ENCODE assay signal across 8 mouse cellular contexts in the genomic region with DNA sequence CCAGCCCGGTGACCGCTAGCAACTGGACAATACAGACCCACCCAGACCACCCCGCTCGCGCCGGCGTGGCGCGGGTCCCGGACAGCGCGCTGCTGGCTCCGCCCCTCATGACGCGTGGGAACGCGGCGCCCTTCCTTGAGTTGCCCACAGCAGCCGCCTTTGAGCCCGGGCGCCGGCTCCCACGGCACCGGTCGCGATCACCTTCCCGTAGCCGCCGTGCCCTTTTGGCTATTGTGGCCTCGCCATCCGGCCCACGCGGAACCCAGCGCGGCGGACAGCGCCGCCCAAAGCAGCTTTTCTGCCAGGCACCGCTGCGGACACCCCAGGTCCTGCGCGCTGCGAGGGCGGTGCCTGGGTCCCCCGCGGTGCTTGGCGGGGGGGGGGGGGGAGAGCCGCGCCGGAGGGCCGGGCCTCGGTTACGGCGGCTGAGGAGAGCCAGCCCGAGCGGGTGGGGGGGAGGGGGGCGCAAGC. TPM values are rescaled to one million over a fixed set of nuclear protein-coding genes. Genes with fewer than 3 reads are reported as not detected.
DNase-seq lines count a peak whose midpoint lies in the region; ATAC-seq and TF ChIP-seq lines count a peak whose summit lies in the region.

A gene (plus strand): TSS at position 162 of the 471 bp plus-strand sequence.

- H3K36me3 ChIP-seq in erythroblast, embryonic 14.5 days (ENCODE audit: control insufficient read depth) = peaks cover 31% of the 10 kb centered on the region
- H3K36me3 ChIP-seq in heart, embryonic 12.5 days = peaks cover 24% of the 10 kb centered on the region
- H3K36me3 ChIP-seq in kidney, postnatal 0 days (ENCODE audit: insufficient read depth, low read length) = 0 out of 2 replicates have a peak, but pooled peaks cover 14% of the 10 kb centered on the region
- peaks cover 23% of the 10 kb centered on the region for H3K36me3 ChIP-seq in liver, embryonic 11.5 days (ENCODE audit: control insufficient read depth, insufficient read depth, low read length)
- peaks cover 14% of the 10 kb centered on the region for H3K36me3 ChIP-seq in stomach, embryonic 14.5 days (ENCODE audit: control insufficient read depth, insufficient read depth, low read length)

- peaks cover 28% of the 10 kb centered on the region for H3K4me1 ChIP-seq in erythroblast, embryonic 14.5 days (ENCODE audit: control insufficient read depth)
- H3K4me1 ChIP-seq in heart, embryonic 12.5 days (replicated peaks) = 0 out of 2 replicates have a peak, but pooled peaks cover 9% of the 10 kb centered on the region
- H3K4me1 ChIP-seq in kidney, postnatal 0 days (replicated peaks; ENCODE audit: insufficient read depth, low read length) = no peaks in the 10 kb centered on the region
- H3K4me1 ChIP-seq in liver, embryonic 11.5 days (replicated peaks; ENCODE audit: control insufficient read depth, insufficient read depth, low read length) = peaks cover 5% of the 10 kb centered on the region; the same call in 1 of the 2 replicates
- H3K4me1 ChIP-seq in stomach, embryonic 14.5 days (ENCODE audit: control insufficient read depth, insufficient read depth, low read length) = no peaks in the 10 kb centered on the region

- TF ChIP-seq POLR2A in brain, embryonic 14.5 days (IDR thresholded peaks at IDR 0.05; ENCODE audit: borderline replicate concordance, extremely low read depth, insufficient read depth, insufficient read length, poor library complexity, severe bottlenecking) = no peak

- no peaks in the 10 kb centered on the region for H3K27me3 ChIP-seq in erythroblast, embryonic 14.5 days (ENCODE audit: control insufficient read depth)
- no peaks in the 10 kb centered on the region for H3K27me3 ChIP-seq in heart, embryonic 12.5 days (replicated peaks)
- H3K27me3 ChIP-seq in kidney, postnatal 0 days (ENCODE audit: insufficient read depth, low read length) = no peaks in the 10 kb centered on the region
- H3K27me3 ChIP-seq in liver, embryonic 11.5 days (replicated peaks; ENCODE audit: control insufficient read depth, insufficient read depth, low read length) = no peaks in the 10 kb centered on the region
- no peaks in the 10 kb centered on the region for H3K27me3 ChIP-seq in stomach, embryonic 14.5 days (ENCODE audit: control insufficient read depth, insufficient read depth, low read length)

- H3K9ac ChIP-seq in heart, embryonic 12.5 days = peak within 1 kb of the TSS; percentile 63
- H3K9ac ChIP-seq in kidney, postnatal 0 days (ENCODE audit: low read depth, low read length) = peak within 1 kb of the TSS; percentile 52
- peak within 1 kb of the TSS; percentile 58 for H3K9ac ChIP-seq in liver, embryonic 11.5 days (ENCODE audit: low read depth, low read length)
- H3K9ac ChIP-seq in stomach, embryonic 14.5 days (replicated peaks; ENCODE audit: low read depth, low read length) = peak within 1 kb of the TSS; percentile 11; the same call in 1 of the 2 replicates

- H3K4me3 ChIP-seq in erythroblast, embryonic 14.5 days (replicated peaks) = peak within 1 kb of the TSS; percentile 60
- H3K4me3 ChIP-seq in heart, embryonic 12.5 days = peak within 1 kb of the TSS; percentile 50
- H3K4me3 ChIP-seq in kidney, postnatal 0 days (replicated peaks; ENCODE audit: low read depth, low read length) = peak within 1 kb of the TSS; percentile 37
- H3K4me3 ChIP-seq in liver, embryonic 11.5 days (ENCODE audit: low read depth, low read length) = peak within 1 kb of the TSS; percentile 53
- peak within 1 kb of the TSS; percentile 33 for H3K4me3 ChIP-seq in stomach, embryonic 14.5 days (ENCODE audit: low read depth, low read length)

- peak within 1 kb of the TSS; percentile 46 for H3K27ac ChIP-seq in heart, embryonic 12.5 days (ENCODE audit: poor library complexity, severe bottlenecking)
- peak within 1 kb of the TSS; percentile 58 for H3K27ac ChIP-seq in kidney, postnatal 0 days
- peak within 1 kb of the TSS; percentile 3 for H3K27ac ChIP-seq in liver, embryonic 11.5 days (ENCODE audit: low read depth, low read length)
- no peak within 1 kb of the TSS for H3K27ac ChIP-seq in stomach, embryonic 14.5 days (ENCODE audit: low read length)

- under 1% methylated on average over 40 of the region's 57 CpGs for WGBS in heart, embryonic 12.5 days
- 2% methylated on average over 46 of the region's 57 CpGs for WGBS in kidney, postnatal 0 days
- WGBS in liver, embryonic 11.5 days = under 1% methylated on average over 45 of the region's 57 CpGs
- 0% methylated on average over 54 of the region's 57 CpGs for WGBS in stomach, embryonic 14.5 days

- TF ChIP-seq CTCF in brain, embryonic 14.5 days (IDR thresholded peaks at IDR 0.05; ENCODE audit: borderline replicate concordance, extremely low read depth, insufficient read depth, insufficient read length) = no peak
- TF ChIP-seq CTCF in kidney, postnatal 0 days (IDR thresholded peaks at IDR 0.05; ENCODE audit: low read depth) = no peak

- peak; percentile 82 for ATAC-seq in heart, embryonic 12.5 days (ENCODE audit: insufficient number of reproducible peaks, low FRiP score)
- peak; percentile 83 for ATAC-seq in kidney, postnatal 0 days (replicated peaks; ENCODE audit: low FRiP score, low read depth)
- ATAC-seq in liver, embryonic 11.5 days (replicated peaks; ENCODE audit: low FRiP score) = peak; percentile 77
- ATAC-seq in stomach, embryonic 14.5 days (ENCODE audit: insufficient number of reproducible peaks, insufficient read depth, low FRiP score, low read depth) = peak; percentile 66

- DNase-seq in B cell, adult 2 months = peak; percentile 89 to 93
- DNase-seq in brain, embryonic 14.5 days (ENCODE audit: low read depth) = peak; percentile 95
- DNase-seq in kidney, postnatal 0 days (ENCODE audit: low spot score) = peak; percentile 92
- DNase-seq in liver, embryonic 11.5 days (ENCODE audit: low spot score) = peak; percentile 93
- peak; percentile 95 for DNase-seq in naive thymus-derived CD4-positive, alpha-beta T cell, adult 2 months (ENCODE audit: low read depth)

- peak within 1 kb of the TSS; percentile 50 for H3K4me2 ChIP-seq in heart, embryonic 12.5 days
- peak within 1 kb of the TSS; percentile 36 for H3K4me2 ChIP-seq in kidney, postnatal 0 days (ENCODE audit: low read length)
- H3K4me2 ChIP-seq in liver, embryonic 11.5 days = peak within 1 kb of the TSS; percentile 51
- peak within 1 kb of the TSS; percentile 15 for H3K4me2 ChIP-seq in stomach, embryonic 14.5 days (replicated peaks; ENCODE audit: low read depth, low read length)

- no peaks in the 10 kb centered on the region for H3K9me3 ChIP-seq in erythroblast, embryonic 14.5 days (ENCODE audit: control insufficient read depth, low read length)
- no peaks in the 10 kb centered on the region for H3K9me3 ChIP-seq in heart, embryonic 12.5 days (replicated peaks)
- H3K9me3 ChIP-seq in kidney, postnatal 0 days (replicated peaks; ENCODE audit: low read length) = no peaks in the 10 kb centered on the region
- no peaks in the 10 kb centered on the region for H3K9me3 ChIP-seq in liver, embryonic 11.5 days (ENCODE audit: control insufficient read depth, low read length)
- H3K9me3 ChIP-seq in stomach, embryonic 14.5 days (ENCODE audit: control insufficient read depth, low read depth, low read length) = no peaks in the 10 kb centered on the region

RNA-seq across cellular contexts. Expression of the gene that starts here (rescaled TPM):
- 84.5 and 87.3 TPM in 2 replicates for polyA plus RNA-seq in brain, embryonic 14.5 days (2012; rRNA removed)
- 5.1 and 7.0 TPM in 2 replicates for polyA plus RNA-seq in erythroblast, embryonic 14.5 days (2012)
- 37.4 and 39.9 TPM in 2 replicates for polyA plus RNA-seq in heart, embryonic 12.5 days (2016; fragmentation: Nextera tagmentation; extraction: Ambion mirVana)
- 26.2 and 29.2 TPM in 2 replicates for polyA plus RNA-seq in kidney, postnatal 0 days (2015; fragmentation: Nextera tagmentation; extraction: Ambion mirVana)
- polyA plus RNA-seq in liver, embryonic 11.5 days (2014; fragmentation: Nextera tagmentation; extraction: Ambion mirVana) = 58.3 and 61.3 TPM in 2 replicates
- 59.5 and 62.7 TPM in 2 replicates for polyA plus RNA-seq in stomach, embryonic 14.5 days (2014; fragmentation: Nextera tagmentation; extraction: Ambion mirVana)

Comparison
In these comparisons a context has a peak if more than half of its experiments do, and no peak if none do; other contexts are left out.
1. H3K9ac ChIP-seq: peak in every context shown above with its lines; median percentile 63 in heart, embryonic 12.5 days; 58 in liver, embryonic 11.5 days; 52 in kidney, postnatal 0 days; 11 in stomach, embryonic 14.5 days.